Mouse (Mus musculus) myocyte (in vitro differentiated cells): ENCODE measurements around the gene Pmpca. TPM values are rescaled to one million over a fixed set of nuclear protein-coding genes. Genes with fewer than 3 reads are reported as not detected.

Experiments
- H3K27me3 ChIP-seq: one replicate; pipeline ENCODE4 v1.6.1; 2011; ENCODE audit not compliant: control insufficient read depth, insufficient read depth, insufficient read length
- H3K36me3 ChIP-seq: one replicate; pipeline ENCODE4 v1.6.1; 2011; ENCODE audit not compliant: control insufficient read depth, insufficient read depth
- H3K4me2 ChIP-seq: one replicate; pipeline ENCODE4 v1.6.1; 2011; ENCODE audit warnings: low read depth, control low read depth
- H3K4me3 ChIP-seq: one replicate; pipeline ENCODE4 v1.5.1; 2011; ENCODE audit warnings: mild to moderate bottlenecking, control low read depth, moderate library complexity
- H3K79me2 ChIP-seq: one replicate; pipeline ENCODE4 v1.6.1; 2011; ENCODE audit not compliant: control insufficient read depth, insufficient read depth
- H3ac ChIP-seq: one replicate; pipeline ENCODE4 v1.6.1; 2011; ENCODE audit not compliant: control insufficient read depth, insufficient read length
- CEBPB ChIP-seq: IDR thresholded peaks from 2 replicates; pipeline ENCODE4 v1.6.1; 2011; ENCODE audit warnings: mild to moderate bottlenecking, moderate library complexity; ENCODE audit not compliant: poor library complexity, insufficient read depth, severe bottlenecking
- E2F4 ChIP-seq: IDR thresholded peaks from one replicate; pipeline ENCODE4 v1.6.1; 2011; ENCODE audit warnings: mild to moderate bottlenecking, control low read depth, moderate library complexity; ENCODE audit not compliant: insufficient read depth
- MAX ChIP-seq: IDR thresholded peaks from one replicate; pipeline ENCODE4 v1.6.1; 2011; ENCODE audit warnings: low read depth, mild to moderate bottlenecking, control low read depth
- MYOD1 ChIP-seq, 3 experiments: IDR thresholded peaks; one replicate each; pipeline ENCODE4 v1.6.1; 2011; ENCODE audit warnings: control low read depth in 2 of 3, low read depth in 2 of 3, mild to moderate bottlenecking in 2 of 3, moderate library complexity in 1 of 3; ENCODE audit not compliant: insufficient read length in 2 of 3, control insufficient read depth in 1 of 3
- MYOG ChIP-seq, 3 experiments: IDR thresholded peaks; one replicate each; pipeline ENCODE4 v1.6.1; 2011; ENCODE audit warnings: control low read depth in 2 of 3, low read depth in 2 of 3, mild to moderate bottlenecking in 2 of 3; ENCODE audit not compliant: insufficient read length in 2 of 3, control insufficient read depth in 1 of 3, insufficient read depth in 1 of 3
- POLR2A ChIP-seq: IDR thresholded peaks from one replicate; pipeline ENCODE4 v1.6.1; 2011; ENCODE audit warnings: low read depth, mild to moderate bottlenecking, control low read depth, moderate library complexity; ENCODE audit not compliant: insufficient read length
- POLR2AphosphoS2 ChIP-seq: IDR thresholded peaks from one replicate; pipeline ENCODE4 v1.6.1; 2011; ENCODE audit warnings: low read depth, control low read depth; ENCODE audit not compliant: insufficient read length
- REST ChIP-seq: IDR thresholded peaks from one replicate; pipeline ENCODE4 v1.6.1; 2011; ENCODE audit warnings: mild to moderate bottlenecking, control low read depth, moderate library complexity; ENCODE audit not compliant: insufficient read depth, insufficient read length
- SRF ChIP-seq: IDR thresholded peaks from one replicate; pipeline ENCODE4 v1.6.1; 2011; ENCODE audit warnings: low read depth; ENCODE audit not compliant: control insufficient read depth, insufficient read length
- TCF12 ChIP-seq: IDR thresholded peaks from one replicate; pipeline ENCODE4 v1.6.1; 2011; ENCODE audit warnings: mild to moderate bottlenecking, control low read depth; ENCODE audit not compliant: poor library complexity, insufficient read depth, severe bottlenecking
- TCF3 ChIP-seq: IDR thresholded peaks from one replicate; pipeline ENCODE4 v1.6.1; 2011; ENCODE audit warnings: low read depth, control low read depth; ENCODE audit not compliant: insufficient read length
- USF1 ChIP-seq: IDR thresholded peaks from one replicate; pipeline ENCODE4 v1.6.1; 2011; ENCODE audit warnings: low read depth, mild to moderate bottlenecking, control low read depth, moderate library complexity
- polyA plus RNA-seq: library from polyadenylated mRNA; unstranded; fragments of >200 nt; fragmentation: generic; extraction: Trizol; gene quantifications from one replicate; pipeline ENCODE4 v1.2.1, GENCODE M21; 2012; ENCODE audit warnings: missing spikeins

Pmpca gene
- polyA plus RNA-seq, 1 experiment, result 111 TPM

- Histone ChIP-seq H3K79me2 (no peaks in the 10 kb centered on the region), H3K27me3 (no peaks in the 10 kb centered on the region), H3K36me3 (peaks cover 60% of the 10 kb centered on the region), H3ac (no peak overlapping the region), H3K4me2 (no peak overlapping the region), H3K4me3 (no peak overlapping the region)
- no peak for TF ChIP-seq TCF3
- TF ChIP-seq MYOD1 (IDR thresholded peaks at IDR 0.05; ENCODE audit: control insufficient read depth in 1 of 3, insufficient read length in 2 of 3, low read depth in 2 of 3), result no peak
- TF ChIP-seq SRF, result no peak
These were observed 33.9 kb downstream of the Pmpca start for GRCm38 (mm10) chr2:26423086-26423485.

GRCm38 (mm10) chr2:26424541-26424940 is 35.4 kb downstream of the Pmpca start:
- Histone ChIP-seq H3K79me2 (no peaks in the 10 kb centered on the region), H3K4me3 (no peak overlapping the region), H3ac (no peak overlapping the region), H3K27me3 (no peaks in the 10 kb centered on the region), H3K4me2 (no peak overlapping the region), H3K36me3 (peaks cover 70% of the 10 kb centered on the region)
- TF ChIP-seq SRF, result no peak
- TF ChIP-seq TCF3, result no peak
- TF ChIP-seq MAX, result no peak
- no peak for TF ChIP-seq E2F4

- peaks cover 82% of the 10 kb centered on the region for H3K36me3 ChIP-seq
- no peak overlapping the region for H3K4me3 ChIP-seq
- no peak overlapping the region for H3ac ChIP-seq
- TF ChIP-seq MAX, result no peak
- no peak for TF ChIP-seq SRF
- TF ChIP-seq TCF3, result no peak
- TF ChIP-seq POLR2A, result no peak
- TF ChIP-seq TCF12, result no peak
- no peak for TF ChIP-seq E2F4
- H3K27me3 ChIP-seq, result no peaks in the 10 kb centered on the region
- H3K79me2 ChIP-seq, result no peaks in the 10 kb centered on the region
- no peak overlapping the region for H3K4me2 ChIP-seq
These were observed 40.7 kb downstream of the Pmpca start for GRCm38 (mm10) chr2:26429851-26430250.

GRCm38 (mm10) chr2:26434791-26435572 is 45.8 kb downstream of the Pmpca start:
- no peak for TF ChIP-seq POLR2AphosphoS2
- TF ChIP-seq TCF3, result no peak
- TF ChIP-seq MYOD1 (IDR thresholded peaks at IDR 0.05; ENCODE audit: control insufficient read depth in 1 of 3, insufficient read length in 2 of 3, low read depth in 2 of 3), result no peak
- no peak for TF ChIP-seq CEBPB
- no peak for TF ChIP-seq E2F4
- no peak for TF ChIP-seq REST
- TF ChIP-seq TCF12, result no peak
- TF ChIP-seq USF1, result no peak
- TF ChIP-seq POLR2A, result no peak
- no peak for TF ChIP-seq MAX
- no peak for TF ChIP-seq SRF
- TF ChIP-seq MYOG (IDR thresholded peaks at IDR 0.05; ENCODE audit: control insufficient read depth in 1 of 3, insufficient read depth in 1 of 3, insufficient read length in 2 of 3, low read depth in 2 of 3), result no peak
- H3K36me3 ChIP-seq, result peaks cover 68% of the 10 kb centered on the region
- H3K4me3 ChIP-seq, result no peak overlapping the region
- no peak overlapping the region for H3K4me2 ChIP-seq
- H3K79me2 ChIP-seq, result peaks cover 21% of the 10 kb centered on the region
- H3K27me3 ChIP-seq, result no peaks in the 10 kb centered on the region
- H3ac ChIP-seq, result no peak overlapping the region

GRCm38 (mm10) chr2:26437221-26437620 is 48.1 kb downstream of the Pmpca start:
- no peaks in the 10 kb centered on the region for H3K27me3 ChIP-seq
- TF ChIP-seq TCF3 (no peak), SRF (no peak), MYOD1 (IDR thresholded peaks at IDR 0.05; ENCODE audit: control insufficient read depth in 1 of 3, insufficient read length in 2 of 3, low read depth in 2 of 3) (no peak), USF1 (no peak), MYOG (IDR thresholded peaks at IDR 0.05; ENCODE audit: control insufficient read depth in 1 of 3, insufficient read depth in 1 of 3, insufficient read length in 2 of 3, low read depth in 2 of 3) (no peak), POLR2A (no peak), REST (no peak), TCF12 (no peak), CEBPB (no peak), POLR2AphosphoS2 (no peak), E2F4 (no peak), MAX (no peak)

More at GRCm38 (mm10) chr2:26437221-26437620, 48.1 kb downstream of the Pmpca start:
- H3K4me2 ChIP-seq, result no peak overlapping the region
- H3K79me2 ChIP-seq, result peaks cover 24% of the 10 kb centered on the region
- H3K36me3 ChIP-seq, result peaks cover 62% of the 10 kb centered on the region
- H3K4me3 ChIP-seq, result no peak overlapping the region
- no peak overlapping the region for H3ac ChIP-seq
